Mouse (Mus musculus): ENCODE data around the gene 1600002K03Rik.
"Not testable (repeated sequence)": the region's sequence is repeated elsewhere in the genome, so short reads cannot be mapped to it uniquely, and the experiment has no call there.

The 1600002K03Rik gene

DNA sequence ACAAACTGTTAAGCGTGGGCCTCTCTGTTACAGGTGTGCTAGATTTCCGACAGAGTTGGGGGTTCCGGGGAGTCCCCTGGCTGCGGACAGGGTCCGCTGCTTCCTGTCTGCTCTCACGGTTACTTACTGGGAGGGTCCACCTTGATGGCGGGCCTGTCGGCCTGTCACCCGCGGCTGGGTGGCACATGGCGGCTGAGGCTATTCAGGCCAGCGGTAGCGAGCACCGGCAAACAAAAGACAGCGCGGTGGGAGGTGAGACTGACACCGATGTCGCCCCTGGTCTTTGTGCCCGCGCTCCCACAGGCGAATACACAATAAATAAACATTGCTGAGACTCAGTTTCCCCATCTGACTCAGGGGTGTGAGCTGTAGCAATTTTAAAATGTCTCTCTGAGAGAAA is 17.3 kb downstream of the 1600002K03Rik start:
- DNase-seq (ENCODE audit: low spot score), result no peak

GRCm38 (mm10) chr10:80190491-80191051 is 17.8 kb downstream of the 1600002K03Rik start:
- DNase-seq (ENCODE audit: low spot score), result no peak

GRCm38 (mm10) chr10:80193976-80194375 is 21.2 kb downstream of the 1600002K03Rik start:
- DNase-seq (ENCODE audit: low spot score), result no peak

GRCm38 (mm10) chr10:80194441-80194840 is 21.7 kb downstream of the 1600002K03Rik start:
- no peak for DNase-seq (ENCODE audit: low spot score)

DNA sequence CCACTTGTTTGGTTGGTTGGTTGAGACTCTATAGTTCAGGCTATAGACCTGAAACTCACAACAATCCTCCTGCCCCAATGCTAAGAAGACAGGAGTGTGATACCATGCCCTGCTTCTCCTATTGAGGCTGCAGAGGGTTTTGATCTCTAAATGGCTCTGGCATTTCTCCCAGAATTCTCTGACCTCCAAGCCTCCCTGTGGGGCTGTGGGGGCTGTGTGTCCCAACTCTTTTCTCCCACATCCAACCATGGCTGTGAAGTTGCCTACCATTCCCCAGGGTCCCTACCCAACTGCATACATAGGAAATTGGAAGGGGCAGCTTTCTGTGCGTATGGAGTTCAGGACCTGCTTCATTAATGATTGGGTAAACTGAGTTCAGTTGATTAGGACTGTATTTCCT is 23.4 kb downstream of the 1600002K03Rik start:
- DNase-seq (ENCODE audit: low spot score), result no peak

GRCm38 (mm10) chr10:80196778-80197581 is 24.2 kb downstream of the 1600002K03Rik start:
- DNase-seq (ENCODE audit: low spot score), result no peak

- peak; percentile 88 for DNase-seq (ENCODE audit: low spot score)
These were observed 26.8 kb downstream of the 1600002K03Rik start for GRCm38 (mm10) chr10:80199440-80200008.

GRCm38 (mm10) chr10:80200485-80200884 is 27.7 kb downstream of the 1600002K03Rik start:
- DNase-seq (ENCODE audit: low spot score), result no peak

GRCm38 (mm10) chr10:80204055-80204454 is 31.3 kb downstream of the 1600002K03Rik start:
- no peak for DNase-seq (ENCODE audit: low spot score)

- DNase-seq (ENCODE audit: low spot score), result no peak
These were observed 34.5 kb downstream of the 1600002K03Rik start for GRCm38 (mm10) chr10:80207201-80207600.

GRCm38 (mm10) chr10:80207676-80208075 is 34.9 kb downstream of the 1600002K03Rik start:
- no peak for DNase-seq (ENCODE audit: low spot score)

DNA sequence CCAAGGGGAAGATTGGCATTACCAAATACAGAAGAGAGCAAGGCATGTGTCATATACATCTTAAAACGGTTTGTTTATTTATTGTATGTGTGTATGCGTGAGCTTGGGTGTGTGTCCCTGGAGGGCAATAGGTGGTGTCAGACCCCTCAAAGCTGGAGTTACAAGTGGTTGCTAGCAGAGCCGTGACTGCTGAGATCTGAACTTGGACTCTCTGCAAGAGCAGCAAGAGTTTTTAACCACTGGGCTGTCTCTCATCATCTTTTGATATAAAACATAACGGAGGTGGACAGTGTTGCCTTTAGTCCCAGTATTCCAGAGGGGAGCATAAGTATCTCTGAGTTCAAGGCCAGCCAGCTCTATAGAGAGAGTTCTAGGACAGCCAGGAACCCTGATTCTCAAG is 35.5 kb downstream of the 1600002K03Rik start:
- DNase-seq (ENCODE audit: low spot score), result no peak

- no peak for DNase-seq (ENCODE audit: low spot score)
These were observed 36.2 kb downstream of the 1600002K03Rik start for GRCm38 (mm10) chr10:80208841-80209371.

DNA sequence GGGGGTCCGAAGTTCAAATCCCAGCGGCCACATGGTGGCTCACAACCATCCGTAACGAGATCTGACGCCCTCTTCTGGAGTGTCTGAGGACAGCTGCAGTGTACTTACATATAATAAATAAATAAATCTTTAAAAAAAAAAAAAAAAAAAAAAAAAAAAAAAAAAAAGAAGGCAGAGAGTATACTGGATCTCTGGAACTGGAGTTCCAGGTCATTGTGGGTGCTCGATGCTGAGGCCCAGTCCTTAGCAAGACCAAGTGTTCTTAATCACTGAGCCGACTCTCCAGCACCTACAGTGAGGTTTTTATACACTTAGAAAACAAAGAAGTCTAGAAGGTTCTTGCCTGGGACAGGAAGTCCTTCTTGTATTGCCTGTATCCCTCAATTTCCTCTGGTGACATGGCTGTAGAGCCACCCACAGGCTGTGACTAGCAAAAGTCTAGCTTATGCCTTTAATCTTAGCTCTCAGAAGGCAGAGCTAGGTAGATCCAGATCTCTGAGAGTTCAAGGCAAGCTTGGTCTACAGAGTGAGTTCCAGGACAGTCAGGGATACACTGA is 38.9 kb downstream of the 1600002K03Rik start:
- not testable (repeated sequence) for DNase-seq (ENCODE audit: low spot score)

- DNase-seq (ENCODE audit: low spot score), result no peak
These were observed 42.5 kb downstream of the 1600002K03Rik start for GRCm38 (mm10) chr10:80215048-80215772.

DNA sequence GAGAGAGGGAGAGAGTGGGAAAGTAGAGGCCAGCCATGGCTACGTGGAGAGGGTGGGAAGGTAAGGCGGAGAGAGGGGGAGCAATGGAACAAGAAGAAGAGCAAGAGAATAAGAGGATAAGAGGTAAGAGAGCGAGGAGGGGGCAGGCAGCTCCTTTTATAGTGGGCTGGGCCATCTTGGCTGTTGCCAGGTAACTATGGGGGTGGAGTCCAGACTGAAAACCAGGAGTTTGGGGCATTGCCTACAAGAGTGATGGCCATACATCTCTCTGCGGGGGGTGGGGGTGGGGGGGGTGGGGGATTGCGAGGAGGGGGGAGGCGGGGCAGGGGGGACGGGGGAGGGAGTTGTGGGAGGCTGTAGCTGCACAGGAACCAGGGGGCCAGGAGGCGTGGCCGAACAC is 47.9 kb downstream of the 1600002K03Rik start:
- no peak for DNase-seq (ENCODE audit: low spot score)

GRCm38 (mm10) chr10:80223137-80223536 is 50.4 kb downstream of the 1600002K03Rik start:
- DNase-seq (ENCODE audit: low spot score), result not testable (repeated sequence)

Data from adipocyte (in vitro differentiated cells).